In the genomic region with DNA sequence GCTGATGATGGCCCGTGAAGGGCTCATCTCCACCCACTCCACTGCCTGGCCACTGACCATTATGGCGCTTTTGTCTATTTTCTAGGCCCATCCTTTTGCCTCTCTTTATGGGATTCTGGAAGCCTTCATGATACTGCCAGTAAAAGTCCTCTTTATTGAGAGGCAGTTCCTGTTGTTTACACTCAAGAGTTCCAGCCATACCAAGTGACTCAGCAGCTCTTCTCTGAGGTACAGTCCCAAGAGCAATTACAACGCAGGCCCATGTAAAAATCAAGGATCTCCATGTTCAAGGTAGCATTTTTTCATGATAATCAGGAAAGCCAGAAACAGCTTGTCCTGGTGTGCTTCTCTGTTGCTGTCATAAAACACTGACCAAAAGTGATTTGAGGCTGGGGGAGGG, we compare ENCODE assay signal across 24 mouse cellular contexts.
"Had no signal": no experiment of that assay in that cellular context is flagged by ENCODE, and none has a peak within 500 bp of the region (broad histone marks: within the 10 kb centered on the region; RNA-seq: fewer than 3 reads in every experiment).

No protein-coding gene starts in this region.

- H3K27me3 ChIP-seq: heart, embryonic 12.5 days; hindbrain, embryonic 12.5 days; intestine, embryonic 15.5 days; limb, embryonic 12.5 days had no signal

- H3K36me3 ChIP-seq: heart, embryonic 10.5 days; heart, embryonic 12.5 days; hindbrain, embryonic 10.5 days; hindbrain, embryonic 12.5 days; intestine, embryonic 15.5 days; limb, embryonic 10.5 days; limb, embryonic 12.5 days had no signal

- H3K4me3 ChIP-seq: heart, embryonic 10.5 days; heart, embryonic 12.5 days; hindbrain, embryonic 10.5 days; hindbrain, embryonic 12.5 days; intestine, embryonic 15.5 days; layer of hippocampus, adult 2 months; left cerebral cortex, adult 2 months; limb, embryonic 10.5 days; limb, embryonic 12.5 days had no signal

- DNase-seq: gastrocnemius, postnatal 10 days; gastrocnemius, postnatal 25 days; heart, adult 18-20 months; heart, postnatal 10 days; heart, postnatal 4 days; kidney, adult 18-20 months; kidney, adult 8-10 months; kidney, postnatal 10 days; kidney, postnatal 25 days; kidney, postnatal 4 days had no signal

- H3K4me2 ChIP-seq: heart, embryonic 12.5 days; hindbrain, embryonic 12.5 days; hindbrain, embryonic 14.5 days; intestine, embryonic 15.5 days; limb, embryonic 12.5 days; liver, embryonic 11.5 days had no signal

- H3K9me3 ChIP-seq: heart, embryonic 10.5 days; heart, embryonic 12.5 days; hindbrain, embryonic 10.5 days; hindbrain, embryonic 12.5 days; intestine, embryonic 15.5 days; limb, embryonic 10.5 days; limb, embryonic 12.5 days had no signal

- ATAC-seq: hindbrain, embryonic 16.5 days; inflammation-experienced regulatory T-cells, adult 6 months; intestine, embryonic 15.5 days; intestine, postnatal 0 days had no signal

- H3K9ac ChIP-seq: heart, embryonic 12.5 days; hindbrain, embryonic 12.5 days; hindbrain, embryonic 14.5 days; intestine, embryonic 15.5 days; limb, embryonic 12.5 days had no signal

- H3K27ac ChIP-seq: heart, embryonic 10.5 days; hindbrain, embryonic 10.5 days; hindbrain, embryonic 12.5 days; hindbrain, embryonic 14.5 days; intestine, embryonic 15.5 days; layer of hippocampus, adult 2 months; left cerebral cortex, adult 2 months; limb, embryonic 10.5 days; limb, embryonic 12.5 days had no signal
